9 mouse cellular contexts compared by ENCODE assay signal in genomic region chr2:73484561-73485235, GRCm38 (mm10). TPM values are rescaled to one million over a fixed set of nuclear protein-coding genes. Genes with fewer than 3 reads are reported as not detected.
DNase-seq lines count a peak whose midpoint lies in the region; ATAC-seq and TF ChIP-seq lines count a peak whose summit lies in the region.
"Had no signal": no experiment of that assay in that cellular context is flagged by ENCODE, and none has a peak within 500 bp of the region (broad histone marks: within the 10 kb centered on the region; RNA-seq: fewer than 3 reads in every experiment).

No protein-coding gene starts in this region.

- peak overlapping the region; percentile 66 to 75 for H3K27ac ChIP-seq in heart, embryonic 14.5 days (replicated peaks in 1 of 2; ENCODE audit: control insufficient read depth in 1 of 2, insufficient read depth in 1 of 2, low read depth in 2 of 2, low read length in 2 of 2)
- H3K27ac ChIP-seq in ES-E14 (ENCODE audit: insufficient read depth, low read depth, low read length, poor library complexity, severe bottlenecking), result peak overlapping the region; percentile 57; the same call in 1 of the 2 replicates
- peak overlapping the region; percentile 73 for H3K27ac ChIP-seq in heart, postnatal 0 days (ENCODE audit: low read depth)
- H3K27ac ChIP-seq in lung, postnatal 0 days (ENCODE audit: low read length), result peak overlapping the region; percentile 93

- H3K4me1 ChIP-seq in heart, embryonic 14.5 days (ENCODE audit: control insufficient read depth in 2 of 2, insufficient read depth in 2 of 2, low read length in 2 of 2), result peaks cover 8 to 17% of the 10 kb centered on the region in 2 experiments; a peak in 2 of 4 replicates
- H3K4me1 ChIP-seq in ES-E14 (ENCODE audit: control insufficient read depth in 2 of 2, insufficient read depth in 2 of 2, low read length in 2 of 2, poor library complexity in 1 of 2), result peaks cover 9% of the 10 kb centered on the region in 2 experiments
- H3K4me1 ChIP-seq in heart, postnatal 0 days (ENCODE audit: control insufficient read depth, insufficient read depth), result no peaks in the 10 kb centered on the region
- H3K4me1 ChIP-seq in lung, postnatal 0 days (ENCODE audit: insufficient read depth, low read depth, low read length), result peaks cover 9% of the 10 kb centered on the region; the same call in 1 of the 2 replicates

- in situ Hi-C loops in ES-E14 (cut with MboI; ENCODE audit: low sequenced_read_pairs in 2 of 2, unreplicated experiment in 2 of 2), result no loop called here

- TF ChIP-seq CTCF in heart, postnatal 0 days (IDR thresholded peaks at IDR 0.05; ENCODE audit: low read depth), result no peak
- no peak for TF ChIP-seq CTCF in lung, postnatal 0 days (IDR thresholded peaks at IDR 0.05)

- intact Hi-C loops in left cerebral cortex, postnatal 4 days (cut with DNase I), result no loop called here

- peak overlapping the region; percentile 1 to 25 for H3K4me3 ChIP-seq in heart, embryonic 14.5 days (ENCODE audit: control insufficient read depth in 1 of 2, insufficient read depth in 1 of 2, low read depth in 1 of 2, low read length in 2 of 2)
- H3K4me3 ChIP-seq in ES-E14 (ENCODE audit: insufficient read depth in 1 of 2, low read depth in 1 of 2, low read length in 2 of 2, poor library complexity in 1 of 2, severe bottlenecking in 1 of 2), result peak overlapping the region in 1 of 2 experiments; percentile 57; a peak in 2 of 4 replicates
- peak overlapping the region; percentile 38 for H3K4me3 ChIP-seq in heart, postnatal 0 days (ENCODE audit: low read depth, low read length)
- H3K4me3 ChIP-seq in lung, postnatal 0 days (ENCODE audit: low read depth, low read length), result peak overlapping the region; percentile 35

- H3K9ac ChIP-seq in heart, embryonic 14.5 days (ENCODE audit: low read length), result peak overlapping the region; percentile 48; the same call in 1 of the 2 replicates
- H3K9ac ChIP-seq in ES-E14 (ENCODE audit: insufficient read depth, low read depth, low read length, poor library complexity, severe bottlenecking), result peak overlapping the region; percentile 45; the same call in 1 of the 2 replicates
- peak overlapping the region; percentile 42; the same call in 1 of the 2 replicates for H3K9ac ChIP-seq in heart, postnatal 0 days (replicated peaks; ENCODE audit: low read depth, low read length)
- H3K9ac ChIP-seq in lung, postnatal 0 days (replicated peaks; ENCODE audit: low read depth), result peak overlapping the region; percentile 36

- H3K4me2 ChIP-seq in heart, embryonic 14.5 days (ENCODE audit: low read length), result peak overlapping the region; percentile 40
- peak overlapping the region; percentile 49 for H3K4me2 ChIP-seq in heart, postnatal 0 days (ENCODE audit: low read depth, low read length)
- H3K4me2 ChIP-seq in lung, postnatal 0 days (replicated peaks; ENCODE audit: low read depth, low read length), result peak overlapping the region; percentile 58

- H3K9me3 ChIP-seq in heart, embryonic 14.5 days (ENCODE audit: control insufficient read depth, low read length), result no peaks in the 10 kb centered on the region
- no peaks in the 10 kb centered on the region for H3K9me3 ChIP-seq in ES-E14 (ENCODE audit: control insufficient read depth, insufficient read depth, low read depth, low read length)
- no peaks in the 10 kb centered on the region for H3K9me3 ChIP-seq in heart, postnatal 0 days (replicated peaks; ENCODE audit: control insufficient read depth, low read length)
- no peaks in the 10 kb centered on the region for H3K9me3 ChIP-seq in lung, postnatal 0 days (ENCODE audit: low read length)

- WGBS in heart, embryonic 14.5 days, result 45% methylated on average over 15 of the region's 15 CpGs
- WGBS in heart, postnatal 0 days, result 41% methylated on average over 15 of the region's 15 CpGs
- WGBS in lung, postnatal 0 days, result 16% methylated on average over 15 of the region's 15 CpGs

- no peak for ATAC-seq in heart, embryonic 14.5 days (ENCODE audit: insufficient number of reproducible peaks, insufficient read depth, low FRiP score, low read depth)
- ATAC-seq in heart, postnatal 0 days (ENCODE audit: insufficient read depth, low read depth), result no peak
- peak; percentile 75 for ATAC-seq in lung, postnatal 0 days

- no peak for DNase-seq in heart, postnatal 4 days
- DNase-seq in ES-E14 (ENCODE audit: low read depth, low spot score), result no peak
- DNase-seq in heart, postnatal 0 days (ENCODE audit: low spot score), result no peak
- peak; percentile 90 for DNase-seq in lung, postnatal 0 days (ENCODE audit: low spot score)
- no peak for DNase-seq in adrenal gland, adult 8-10 months
- no peak for DNase-seq in left cerebral cortex, postnatal 4 days
- DNase-seq in layer of hippocampus, postnatal 10 days (ENCODE audit: low spot score in 2 of 2), result no peak
- DNase-seq: right cerebral cortex, postnatal 25 days had no signal

- no peak for TF ChIP-seq EP300 in heart, postnatal 0 days (IDR thresholded peaks at IDR 0.05; ENCODE audit: low read depth)
- peak; percentile 84 for TF ChIP-seq EP300 in lung, postnatal 0 days (IDR thresholded peaks at IDR 0.05)

- H3K27me3 ChIP-seq in heart, embryonic 14.5 days (ENCODE audit: control insufficient read depth, insufficient read depth, low read length), result no peaks in the 10 kb centered on the region
- no peaks in the 10 kb centered on the region for H3K27me3 ChIP-seq in heart, postnatal 0 days (ENCODE audit: control insufficient read depth, insufficient read depth, low read length)
- no peaks in the 10 kb centered on the region for H3K27me3 ChIP-seq in lung, postnatal 0 days (replicated peaks; ENCODE audit: insufficient read depth, low read length)

- no peaks in the 10 kb centered on the region for H3K36me3 ChIP-seq in heart, embryonic 14.5 days (ENCODE audit: control insufficient read depth, insufficient read depth, low read length)
- no peaks in the 10 kb centered on the region for H3K36me3 ChIP-seq in ES-E14 (ENCODE audit: control insufficient read depth, insufficient read depth, low read length, poor library complexity, severe bottlenecking)
- no peaks in the 10 kb centered on the region for H3K36me3 ChIP-seq in heart, postnatal 0 days (replicated peaks; ENCODE audit: control insufficient read depth, insufficient read depth, low read length)
- no peaks in the 10 kb centered on the region for H3K36me3 ChIP-seq in lung, postnatal 0 days (ENCODE audit: insufficient read depth, low read length)

TF ChIP-seq in ES-E14, 5 proteins besides CTCF, POLR2A, EP300 and RAD21:
- TF ChIP-seq HCFC1 (IDR thresholded peaks at IDR 0.05; ENCODE audit: borderline replicate concordance, insufficient read depth, low read length), result no peak
- TF ChIP-seq ZNF384 (IDR thresholded peaks at IDR 0.05; ENCODE audit: low read depth, low read length), result no peak
- TF ChIP-seq MAFK (IDR thresholded peaks at IDR 0.05; ENCODE audit: insufficient read depth, low read depth, low read length), result no peak
- TF ChIP-seq ZC3H11A (IDR thresholded peaks at IDR 0.05; ENCODE audit: borderline replicate concordance, low read depth, low read length), result no peak
- no peak for TF ChIP-seq CHD2 (IDR thresholded peaks at IDR 0.05; ENCODE audit: low read depth, low read length)

RNA-seq across cellular contexts. Expression of gene Wipf1, which starts 44.8 kb away (rescaled TPM):
- polyA plus RNA-seq in heart, embryonic 14.5 days (2014; fragmentation: Nextera tagmentation; extraction: Ambion mirVana), result 7.0 and 7.6 TPM in 2 replicates
- total RNA-seq in heart, postnatal 4 days (2021), result 10 to 100 TPM; 19.0 to 20.8 TPM
- 0.95 and 1.2 TPM in 2 replicates for total RNA-seq in ES-E14 (2012; rRNA removed)
- 1.7 and 20.3 TPM in 2 replicates for total RNA-seq in heart, postnatal 0 days (2014; rRNA removed; ENCODE audit: low replicate concordance)
- polyA plus RNA-seq in heart, postnatal 0 days (2015; fragmentation: Nextera tagmentation; extraction: Ambion mirVana), result 2.9 and 3.1 TPM in 2 replicates
- polyA plus RNA-seq in lung, postnatal 0 days (2015; fragmentation: Nextera tagmentation; extraction: Ambion mirVana), result 9.5 and 9.6 TPM in 2 replicates
- total RNA-seq in adrenal gland, adult 8-10 months (2022), result 10 to 100 TPM; 14.3 to 30.5 (median 19.8) TPM
- total RNA-seq in left cerebral cortex, postnatal 4 days (2021), result 1 to 10 TPM; 6.7 to 6.9 TPM
- 10 to 100 TPM in 1 of 2 experiments, 1 to 10 TPM in 1; 9.7 to 10.8 TPM for total RNA-seq in layer of hippocampus, postnatal 10 days (2021)
